In the genomic region with DNA sequence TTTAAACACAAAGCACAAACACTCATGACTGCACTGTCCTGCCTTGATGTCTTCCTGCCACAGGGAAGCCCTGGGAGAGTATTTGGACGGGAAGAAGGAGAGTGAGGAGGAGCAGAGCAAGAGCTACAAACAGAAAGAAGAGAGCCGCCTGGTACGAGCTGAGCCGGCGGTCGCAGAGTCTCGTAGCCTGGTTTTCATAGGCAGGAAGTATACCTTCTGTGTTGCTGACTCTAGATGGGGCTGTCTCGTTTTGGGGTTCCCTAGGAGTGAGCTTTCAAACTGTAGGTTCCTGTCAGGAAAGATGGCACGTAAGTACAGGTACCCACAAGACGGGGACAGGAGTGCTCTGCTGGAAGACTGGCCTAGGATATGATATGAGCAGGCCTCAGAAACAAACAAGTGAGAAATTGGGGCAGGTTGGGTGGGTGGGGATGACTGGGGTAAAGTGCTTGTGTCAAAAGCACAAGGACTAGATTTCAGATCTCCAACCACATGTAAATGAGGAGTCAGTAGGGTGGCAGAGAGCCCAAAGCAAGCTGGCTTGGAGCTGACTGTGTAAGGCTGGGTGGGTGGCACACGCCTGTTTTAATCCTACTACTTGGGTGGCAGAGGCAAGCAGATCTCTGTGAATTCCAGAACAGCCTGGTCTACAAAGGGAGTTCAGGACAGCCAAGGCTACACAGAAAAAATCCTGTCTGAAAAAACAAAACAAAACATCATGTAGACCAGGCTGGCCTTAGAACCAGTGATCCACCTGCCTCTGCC, we compare ENCODE assay signal across 17 mouse cellular contexts.
DNase-seq lines count a peak whose midpoint lies in the region.
"Had no signal": no experiment of that assay in that cellular context is flagged by ENCODE, and none has a peak within 500 bp of the region (broad histone marks: within the 10 kb centered on the region; RNA-seq: fewer than 3 reads in every experiment).

No protein-coding gene starts in this region.

- DNase-seq in cerebellum, postnatal 14 days: peak; percentile 25
- no peak for DNase-seq in cerebellum, adult 9-10 months
- DNase-seq in right cerebral cortex, adult 18-20 months: peak; percentile 34
- DNase-seq in right cerebral cortex, postnatal 25 days: no peak
- peak; percentile 57 for DNase-seq in thymus, postnatal 0 days (ENCODE audit: low spot score)
- no peak for DNase-seq in gastrocnemius, postnatal 14 days
- DNase-seq in gastrocnemius, postnatal 4 days (ENCODE audit: low spot score in 2 of 2): no peak
- DNase-seq: adrenal gland, postnatal 10 days; gastrocnemius, postnatal 25 days; heart, adult 18-20 months; heart, postnatal 36 days; kidney, adult 2 months; kidney, postnatal 36 days; liver, embryonic 13.5 days; lung, adult 18-20 months; lung, postnatal 4 days; right cerebral cortex, postnatal 14 days had no signal

- intact Hi-C loops in gastrocnemius, postnatal 14 days (cut with DNase I; ENCODE audit: low total_unique reads): no loop called here

Comparison
In these comparisons a context has a peak if more than half of its experiments do, and no peak if none do; other contexts are left out.
1. DNase-seq: peak in cerebellum, postnatal 14 days (2 of 2), right cerebral cortex, adult 18-20 months (single experiment) and thymus, postnatal 0 days (single experiment); none in cerebellum, adult 9-10 months (single experiment), right cerebral cortex, postnatal 25 days (single experiment), gastrocnemius, postnatal 14 days (single experiment) and gastrocnemius, postnatal 4 days (0 of 2).